Mouse (Mus musculus): ENCODE data around the gene Eif4e1b.

DNA sequence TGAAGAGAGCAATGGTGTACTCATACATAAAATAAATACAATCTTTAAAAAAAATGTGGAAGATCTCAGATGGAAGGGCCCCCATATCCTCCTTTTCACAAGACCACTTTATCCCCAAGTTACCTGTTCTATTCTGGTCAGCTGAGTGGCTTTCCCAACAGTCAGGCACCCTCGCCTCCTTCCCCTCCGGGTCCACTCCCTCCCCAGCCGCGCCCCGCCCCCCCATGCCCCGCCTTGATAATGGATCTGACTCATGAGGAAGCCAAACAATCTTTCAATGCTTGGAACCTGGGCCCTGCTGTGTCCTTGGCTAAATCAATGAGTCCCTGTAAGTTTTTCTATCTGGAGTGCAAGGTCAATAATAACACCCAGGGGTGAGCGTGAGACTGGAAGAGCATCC lies 44.2 kb downstream of the Eif4e1b start:
- TF ChIP-seq POLR2A (IDR thresholded peaks at IDR 0.05; ENCODE audit: borderline replicate concordance, control insufficient read depth, low read depth, low read length) (no peak), CTCF (IDR thresholded peaks at IDR 0.05; ENCODE audit: control insufficient read depth, insufficient read depth, low read length) (no peak)
